Mouse (Mus musculus) embryonic stem cell, embryonic (primary cell): ENCODE results near the gene Zbtb20.

Source experiments
- CTCF ChIA-PET, 4 experiments: fragments of 300-600 bp in 2 of 4; fragments of 350-600 bp in 2 of 4; sonication (Branson Sonifier 250); formaldehyde crosslinking; loops; one replicate each; lab custom pipeline; 2022; ENCODE audit warnings: inconsistent platforms in 2 of 4; lab: Charles Lee
- POLR2A ChIA-PET, 4 experiments: fragments of 300-600 bp in 2 of 4; fragments of 350-600 bp in 2 of 4; sonication (Branson Sonifier 250); formaldehyde crosslinking; loops; one replicate each; lab custom pipeline; 2022; ENCODE audit warnings: antibody characterized with exemption in 4 of 4, inconsistent platforms in 1 of 4; lab: Charles Lee

The Zbtb20 gene

GRCm38 (mm10) chr16:43476921-43477320, 601.2 kb downstream of the Zbtb20 start:
- ChIA-PET CTCF (interaction anchor here in 2 of 4 experiments (0.5 to 0.7 kb wide), 2 partner anchors 262 to 417 kb away, joined by 5 to 9 read pairs; no protein-coding TSS in a partner anchor), POLR2A (interaction anchor here in 1 of 4 experiments (0.7 kb wide), 1 partner anchor 86 kb away, joined by 3 read pairs; no protein-coding TSS in a partner anchor)

GRCm38 (mm10) chr16:43478352-43478751, 602.7 kb downstream of the Zbtb20 start:
- ChIA-PET POLR2A (no interaction called here), CTCF (no interaction called here)

- POLR2A ChIA-PET, result no interaction called here
- CTCF ChIA-PET, result no interaction called here
Observed at GRCm38 (mm10) chr16:43480532-43480931, 604.9 kb downstream of the Zbtb20 start.

- ChIA-PET CTCF (no interaction called here), POLR2A (no interaction called here)
Observed at GRCm38 (mm10) chr16:43482125-43482524, 606.4 kb downstream of the Zbtb20 start.

- CTCF ChIA-PET, result no interaction called here
- POLR2A ChIA-PET, result no interaction called here
Observed at GRCm38 (mm10) chr16:43482738-43483137, 607.1 kb downstream of the Zbtb20 start.

- ChIA-PET POLR2A (no interaction called here), CTCF (no interaction called here)
Observed at GRCm38 (mm10) chr16:43484400-43484799, 608.7 kb downstream of the Zbtb20 start.

GRCm38 (mm10) chr16:43489362-43489761, 613.7 kb downstream of the Zbtb20 start:
- ChIA-PET POLR2A (no interaction called here), CTCF (no interaction called here)

GRCm38 (mm10) chr16:43489984-43490383, 614.3 kb downstream of the Zbtb20 start:
- POLR2A ChIA-PET, result interaction anchor here in 1 of 4 experiments (0.6 kb wide), 1 partner anchor 1258 kb away, joined by 3 read pairs; no protein-coding TSS in a partner anchor
- CTCF ChIA-PET, result no interaction called here

GRCm38 (mm10) chr16:43492863-43493262, 617.2 kb downstream of the Zbtb20 start:
- ChIA-PET POLR2A (no interaction called here), CTCF (no interaction called here)

GRCm38 (mm10) chr16:43493596-43494385, 618.1 kb downstream of the Zbtb20 start:
- ChIA-PET POLR2A (no interaction called here), CTCF (no interaction called here)

- CTCF ChIA-PET, result interaction anchor here in 1 of 4 experiments (0.8 kb wide), 1 partner anchor 45 kb away, joined by 3 read pairs; no protein-coding TSS in a partner anchor
- POLR2A ChIA-PET, result no interaction called here
Observed at GRCm38 (mm10) chr16:43495175-43495818, 619.6 kb downstream of the Zbtb20 start.

- ChIA-PET POLR2A (no interaction called here), CTCF (no interaction called here)
Observed at GRCm38 (mm10) chr16:43497093-43497492, 621.4 kb downstream of the Zbtb20 start.

- CTCF ChIA-PET, result no interaction called here
- POLR2A ChIA-PET, result no interaction called here
Observed at GRCm38 (mm10) chr16:43500132-43500853, 624.6 kb downstream of the Zbtb20 start.

- CTCF ChIA-PET, result no interaction called here
- POLR2A ChIA-PET, result no interaction called here
Observed at GRCm38 (mm10) chr16:43501284-43501683, 625.6 kb downstream of the Zbtb20 start.

GRCm38 (mm10) chr16:43502339-43503009, 626.8 kb downstream of the Zbtb20 start:
- ChIA-PET POLR2A (no interaction called here), CTCF (no interaction called here)

- ChIA-PET POLR2A (interaction anchor here in 1 of 4 experiments (0.6 to 0.7 kb wide), 2 partner anchors 123 to 1243 kb away, joined by 4 read pairs; partner anchors contain the start of gene Gtpbp8), CTCF (no interaction called here)
Observed at GRCm38 (mm10) chr16:43503010-43503635, 627.4 kb downstream of the Zbtb20 start.

GRCm38 (mm10) chr16:43503636-43504010, 627.9 kb downstream of the Zbtb20 start:
- POLR2A ChIA-PET, result interaction anchor here in 2 of 4 experiments (0.6 to 0.7 kb wide), 4 partner anchors 24 to 1242 kb away, joined by 3 to 4 read pairs (median 4); partner anchors contain the start of gene Gtpbp8 (in 1 of the 2)
- CTCF ChIA-PET, result no interaction called here

GRCm38 (mm10) chr16:43504151-43504550, 628.5 kb downstream of the Zbtb20 start:
- POLR2A ChIA-PET, result interaction anchor here in 2 of 4 experiments (0.5 to 0.7 kb wide), 5 partner anchors 24 to 1846 kb away, joined by 3 to 4 read pairs (median 4); partner anchors contain the start of gene Gtpbp8 (in 1 of the 2)
- CTCF ChIA-PET, result no interaction called here
